In the genomic region with DNA sequence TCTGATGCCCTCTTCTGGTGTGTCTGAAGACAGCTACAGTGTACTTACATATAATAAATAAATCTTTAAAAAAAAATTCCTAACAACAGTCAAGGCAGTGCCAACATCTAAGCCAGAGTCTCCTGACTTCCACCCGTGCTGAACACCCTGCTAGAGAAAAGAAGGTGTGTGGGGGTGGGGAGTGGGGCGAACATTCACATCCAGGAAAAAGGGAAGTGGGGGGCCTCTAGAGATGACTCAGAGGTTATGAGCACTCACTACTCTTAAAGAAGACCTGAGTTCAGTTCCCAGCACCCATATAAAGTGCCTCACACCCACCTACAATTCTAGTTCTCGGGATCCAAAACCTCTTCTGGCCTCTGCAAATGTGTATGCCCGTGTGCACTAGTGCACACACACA, we compare ENCODE assay signal across 31 mouse cellular contexts. TPM values are rescaled to one million over a fixed set of nuclear protein-coding genes. Genes with fewer than 3 reads are reported as not detected.
DNase-seq lines count a peak whose midpoint lies in the region; ATAC-seq and TF ChIP-seq lines count a peak whose summit lies in the region.
"Had no signal": no experiment of that assay in that cellular context is flagged by ENCODE, and none has a peak within 500 bp of the region (broad histone marks: within the 10 kb centered on the region; RNA-seq: fewer than 3 reads in every experiment).

No protein-coding gene starts in this region.

- H3K4me1 ChIP-seq in heart, embryonic 11.5 days (ENCODE audit: control insufficient read depth, insufficient read depth, low read length) = no peaks in the 10 kb centered on the region
- peaks cover 25 to 50% of the 10 kb centered on the region in 2 experiments for H3K4me1 ChIP-seq in CH12.LX (ENCODE audit: control insufficient read depth in 1 of 2, insufficient read depth in 2 of 2)
- H3K4me1 ChIP-seq in lung, adult 2 months (ENCODE audit: control insufficient read depth, insufficient read depth, low read length) = peaks cover 8% of the 10 kb centered on the region
- H3K4me1 ChIP-seq: embryonic facial prominence, embryonic 12.5 days; embryonic facial prominence, embryonic 15.5 days; hindbrain, embryonic 13.5 days; intestine, embryonic 15.5 days had no signal

- dilution Hi-C loops in CH12.LX (cut with MboI; ENCODE audit: extremely low pct_ligation_motif_present, extremely low pct_unique_long_range_greater_than_20kb, low sequenced_read_pairs) = no loop called here

- no peak for TF ChIP-seq CTCF in CH12.LX (conservative IDR thresholded peaks at IDR 0.05 in 1 of 2, IDR thresholded peaks at IDR 0.05 in 1 of 2; ENCODE audit: low read depth in 2 of 2, low read length in 2 of 2)
- no peak for TF ChIP-seq CTCF in lung, adult 2 months (IDR thresholded peaks at IDR 0.05; ENCODE audit: insufficient read depth, low read length)

- H3K79me2 ChIP-seq in CH12.LX (replicated peaks; ENCODE audit: control insufficient read depth, extremely low read depth, insufficient read depth, poor library complexity, severe bottlenecking) = no peaks in the 10 kb centered on the region

- DNase-seq in heart, adult 11 months = peak; percentile 86
- DNase-seq in 416B (ENCODE audit: low read depth) (peak; percentile 35), CH12.LX (ENCODE audit: extremely low read depth) (no peak)
- no peak for DNase-seq in lung, adult 2 months
- no peak for DNase-seq in spleen, postnatal 10 days (ENCODE audit: low spot score in 2 of 2)
- DNase-seq: adrenal gland, postnatal 10 days; adrenal gland, postnatal 36 days; cerebellum, adult 18-20 months; cerebellum, adult 9-10 months; cerebellum, postnatal 25 days; forebrain, postnatal 0 days; gastrocnemius, postnatal 10 days; gastrocnemius, postnatal 36 days; heart, adult 18-20 months; heart, postnatal 10 days; heart, postnatal 36 days; kidney, adult 11 months had no signal

- peak; percentile 63; the same call in 1 of the 2 replicates for TF ChIP-seq EP300 in CH12.LX (IDR thresholded peaks at IDR 0.05; ENCODE audit: low read length)

- H3K4me2 ChIP-seq in heart, embryonic 11.5 days = no peak overlapping the region
- no peak overlapping the region for H3K4me2 ChIP-seq in CH12.LX (ENCODE audit: insufficient read depth, low read depth, poor library complexity, severe bottlenecking)
- H3K4me2 ChIP-seq: embryonic facial prominence, embryonic 12.5 days; embryonic facial prominence, embryonic 15.5 days; heart, embryonic 12.5 days; heart, embryonic 15.5 days; hindbrain, embryonic 13.5 days; intestine, embryonic 15.5 days had no signal

- H3K9me3 ChIP-seq in heart, embryonic 11.5 days (replicated peaks; ENCODE audit: control insufficient read depth, low read length) = 0 out of 2 replicates have a peak, but pooled peaks cover 3% of the 10 kb centered on the region
- H3K9me3 ChIP-seq in CH12.LX (replicated peaks; ENCODE audit: low read length) = no peaks in the 10 kb centered on the region
- H3K9me3 ChIP-seq: embryonic facial prominence, embryonic 15.5 days; G1E; heart, embryonic 15.5 days; intestine, embryonic 15.5 days had no signal

- no peaks in the 10 kb centered on the region for H3K36me3 ChIP-seq in heart, embryonic 11.5 days (ENCODE audit: control insufficient read depth, insufficient read depth, low read length)
- H3K36me3 ChIP-seq in CH12.LX (replicated peaks in 1 of 2; ENCODE audit: control insufficient read depth in 1 of 2, insufficient read depth in 1 of 2, low read length in 1 of 2) = no peaks in the 10 kb centered on the region
- H3K36me3 ChIP-seq: embryonic facial prominence, embryonic 12.5 days; embryonic facial prominence, embryonic 15.5 days; G1E; heart, embryonic 12.5 days; heart, embryonic 15.5 days; hindbrain, embryonic 10.5 days; hindbrain, embryonic 13.5 days; intestine, embryonic 15.5 days had no signal

- H3K9ac ChIP-seq in heart, embryonic 11.5 days (ENCODE audit: low read depth, low read length) = no peak overlapping the region
- no peak overlapping the region for H3K9ac ChIP-seq in CH12.LX (ENCODE audit: insufficient read depth, low read depth)
- H3K9ac ChIP-seq: embryonic facial prominence, embryonic 12.5 days; embryonic facial prominence, embryonic 15.5 days; forebrain, postnatal 0 days; heart, embryonic 12.5 days; heart, embryonic 15.5 days; hindbrain, embryonic 13.5 days; intestine, embryonic 15.5 days had no signal

- in situ Hi-C loops in CH12.LX (cut with MboI; ENCODE audit: low pct_ligation_motif_present, low pct_unique_long_range_greater_than_20kb, low sequenced_read_pairs) = no loop called here

- ATAC-seq in heart, embryonic 11.5 days (replicated peaks; ENCODE audit: insufficient number of reproducible peaks, low FRiP score, low TSS enrichment) = no peak
- peak; percentile 60 for ATAC-seq in granulocyte monocyte progenitor cell, adult 5-6 weeks (replicated peaks; ENCODE audit: poor library complexity, severe bottlenecking)
- ATAC-seq: activated CD4-positive, CD25-positive, alpha-beta regulatory T cell, adult 4 months; forebrain, embryonic 14.5 days; forebrain, postnatal 0 days; hindbrain, embryonic 16.5 days; intestine, embryonic 15.5 days had no signal

- no peak overlapping the region for H3K4me3 ChIP-seq in heart, embryonic 11.5 days (ENCODE audit: low read depth, low read length)
- no peak overlapping the region for H3K4me3 ChIP-seq in CH12.LX (replicated peaks in 1 of 3; ENCODE audit: low read depth in 2 of 3, low read length in 2 of 3, poor library complexity in 1 of 3)
- no peak overlapping the region for H3K4me3 ChIP-seq in lung, adult 2 months (replicated peaks; ENCODE audit: extremely low read depth, low read depth, low read length)
- H3K4me3 ChIP-seq: embryonic facial prominence, embryonic 12.5 days; embryonic facial prominence, embryonic 15.5 days; heart, embryonic 12.5 days; heart, embryonic 15.5 days; hindbrain, embryonic 10.5 days; hindbrain, embryonic 13.5 days; intestine, embryonic 15.5 days had no signal

- no peaks in the 10 kb centered on the region for H3K27me3 ChIP-seq in heart, embryonic 11.5 days (ENCODE audit: control insufficient read depth, insufficient read depth, low read length)
- H3K27me3 ChIP-seq in CH12.LX (replicated peaks) = no peaks in the 10 kb centered on the region
- H3K27me3 ChIP-seq: embryonic facial prominence, embryonic 12.5 days; embryonic facial prominence, embryonic 15.5 days; heart, embryonic 15.5 days; hindbrain, embryonic 13.5 days; intestine, embryonic 15.5 days had no signal

- H3K27ac ChIP-seq in heart, embryonic 11.5 days (ENCODE audit: low read depth, low read length) = no peak overlapping the region
- no peak overlapping the region for H3K27ac ChIP-seq in CH12.LX (ENCODE audit: insufficient read depth, low read depth)
- H3K27ac ChIP-seq: embryonic facial prominence, embryonic 12.5 days; embryonic facial prominence, embryonic 15.5 days; heart, embryonic 15.5 days; hindbrain, embryonic 10.5 days; hindbrain, embryonic 13.5 days; intestine, embryonic 15.5 days had no signal

- whole genome bisulfite sequencing in heart, embryonic 11.5 days (ENCODE audit: insufficient replicate concordance) = 75% methylated on average over 4 of the region's 4 CpGs
- 66% methylated on average over 4 of the region's 4 CpGs for WGBS in lung, adult 2 months

- TF ChIP-seq POLR2A in CH12.LX (IDR thresholded peaks at IDR 0.05; ENCODE audit: low read depth, low read length) = no peak
- no peak for TF ChIP-seq POLR2A in lung, adult 2 months (IDR thresholded peaks at IDR 0.05; ENCODE audit: borderline replicate concordance, extremely low read depth, low read depth, low read length)

- no peak for TF ChIP-seq RAD21 in CH12.LX (IDR thresholded peaks at IDR 0.05; ENCODE audit: low read depth, low read length)

TF ChIP-seq in CH12.LX, 34 proteins besides CTCF, POLR2A, EP300 and RAD21:
- TF ChIP-seq IRF4 (IDR thresholded peaks at IDR 0.05; ENCODE audit: low read depth, low read length) = peak; percentile 82
- TF ChIP-seq CHD2 (IDR thresholded peaks at IDR 0.05; ENCODE audit: low read length) = peak; percentile 51; the same call in 1 of the 2 replicates
- peak; percentile 36; the same call in 1 of the 2 replicates for TF ChIP-seq JUND (conservative IDR thresholded peaks at IDR 0.05; ENCODE audit: low read depth, low read length)
- TF ChIP-seq JUN (IDR thresholded peaks at IDR 0.05; ENCODE audit: insufficient read depth, low read depth, low read length) = no peak; the same call in 1 of the 2 replicates

RNA-seq across cellular contexts. Expression of gene Gm12216, which starts 33.6 kb away (rescaled TPM):
- polyA plus RNA-seq in heart, embryonic 11.5 days (2014; fragmentation: Nextera tagmentation; extraction: Ambion mirVana) = 0.63 TPM in 1 of 2 replicates, not detected in the other
- total RNA-seq in CH12.LX (2012; rRNA removed) (0.88 and 2.7 TPM in 2 replicates), CH12.LX (2014; rRNA removed) (0.73 and 0.77 TPM in 2 replicates)
- polyA plus RNA-seq in CH12.LX (2012; ENCODE audit: insufficient read length, low read depth) = 0.56 and 1.1 TPM in 2 replicates
- 5.6 and 6.5 TPM in 2 replicates for total RNA-seq in granulocyte monocyte progenitor cell, adult 5-6 weeks (2014; fragmentation: Nextera tagmentation)
- 1.1 TPM in 1 of 2 replicates, not detected in the other for total RNA-seq in granulocyte monocyte progenitor cell, adult 5-6 weeks (2017)
- polyA plus RNA-seq in lung, adult 2 months (2012; rRNA removed) = 19.8 and 28.7 TPM in 2 replicates
- total RNA-seq: forebrain, postnatal 0 days had no signal
- polyA plus RNA-seq: forebrain, embryonic 11.5 days; forebrain, embryonic 14.5 days; G1E had no signal

RNA-seq across cellular contexts. Expression of gene Gm17334, which starts 52.4 kb away (rescaled TPM):
- polyA plus RNA-seq in heart, embryonic 11.5 days (2014; fragmentation: Nextera tagmentation; extraction: Ambion mirVana) = 0.24 TPM in 1 of 2 replicates, not detected in the other
- total RNA-seq in CH12.LX (2012; rRNA removed) (0.71 and 0.72 TPM in 2 replicates), CH12.LX (2014; rRNA removed) (not detected in 2 replicates)
- polyA plus RNA-seq in CH12.LX (2012; ENCODE audit: insufficient read length, low read depth) = 0.47 and 0.57 TPM in 2 replicates
- total RNA-seq in granulocyte monocyte progenitor cell, adult 5-6 weeks (2014; fragmentation: Nextera tagmentation) = 2.5 and 4.8 TPM in 2 replicates
- total RNA-seq in granulocyte monocyte progenitor cell, adult 5-6 weeks (2017) = not detected in 2 replicates
- 4.6 and 4.7 TPM in 2 replicates for polyA plus RNA-seq in lung, adult 2 months (2012; rRNA removed)
- total RNA-seq: G1E had no signal
- polyA plus RNA-seq: embryonic facial prominence, embryonic 12.5 days; forebrain, embryonic 11.5 days; forebrain, embryonic 14.5 days; forebrain, postnatal 0 days; G1E; heart, embryonic 12.5 days; heart, embryonic 15.5 days; hindbrain, embryonic 10.5 days; hindbrain, embryonic 13.5 days; hindbrain, embryonic 16.5 days had no signal

RNA-seq across cellular contexts. Expression of gene Irf1, which starts 55.6 kb away (rescaled TPM):
- polyA plus RNA-seq in heart, embryonic 11.5 days (2014; fragmentation: Nextera tagmentation; extraction: Ambion mirVana) = 8.5 and 8.8 TPM in 2 replicates
- total RNA-seq in CH12.LX (2012; rRNA removed) = 46.4 and 64.9 TPM in 2 replicates
- total RNA-seq in CH12.LX (2014; rRNA removed) = 19.8 and 23.6 TPM in 2 replicates
- 17.8 and 18.2 TPM in 2 replicates for polyA plus RNA-seq in CH12.LX (2012; ENCODE audit: insufficient read length, low read depth)
- total RNA-seq in granulocyte monocyte progenitor cell, adult 5-6 weeks (2014; fragmentation: Nextera tagmentation) = 37.5 and 41.7 TPM in 2 replicates
- 41.3 and 55.9 TPM in 2 replicates for total RNA-seq in granulocyte monocyte progenitor cell, adult 5-6 weeks (2017)
- 130 and 190 TPM in 2 replicates for polyA plus RNA-seq in lung, adult 2 months (2012; rRNA removed)

Comparison
In these comparisons a context has a peak if more than half of its experiments do, and no peak if none do; other contexts are left out.
1. DNase-seq: peak in heart, adult 11 months (single experiment) and 416B (single experiment); none in CH12.LX (single experiment), lung, adult 2 months (single experiment) and spleen, postnatal 10 days (0 of 2).